Mouse (Mus musculus) adrenal gland, postnatal 0 days (tissue): ENCODE measurements around the gene Gm8127. TPM values are rescaled to one million over a fixed set of nuclear protein-coding genes. Genes with fewer than 3 reads are reported as not detected.

ENCODE experiments used
- polyA plus RNA-seq: library from polyadenylated mRNA; unstranded; fragments of >200 nt; fragmentation: Nextera tagmentation; extraction: Ambion mirVana; gene quantifications from 2 replicates; pipeline ENCODE4 v1.2.1, GENCODE M21; 2015

Gm8127 gene
- not detected in 2 replicates for polyA plus RNA-seq

GRCm38 (mm10) chr14:43293503-43293902, at the start of gene Gm8127:
Gene Gm8127, minus strand, starts transcription at chr14:43293832.

GRCm38 (mm10) chr14:43274986-43275511, 18.6 kb downstream of the Gm8127 start, which contains the start of gene Gm9732:
Gene Gm9732, plus strand, starts transcription at chr14:43275036.

GRCm38 (mm10) chr14:43258349-43258748, 35.3 kb downstream of the Gm8127 start, which contains the start of gene Gm8126:
Gene Gm8126, plus strand, starts transcription at chr14:43258649.

Other genes starting within 250 kb of the Gm8127 start
- gene Gm8094, start 217.2 kb downstream of the Gm8127 start, polyA plus RNA-seq, result not detected in 2 replicates
- not detected in 2 replicates for gene Gm8104, start 193.2 kb downstream of the Gm8127 start, polyA plus RNA-seq
- not detected in 2 replicates for gene Gm7233, start 114.0 kb downstream of the Gm8127 start, polyA plus RNA-seq
- gene Gm8122, start 58.5 kb downstream of the Gm8127 start, polyA plus RNA-seq, result not detected in 2 replicates
- not detected in 2 replicates for gene Gm8126, start 35.2 kb downstream of the Gm8127 start, polyA plus RNA-seq
- not detected in 2 replicates for gene Gm9732, start 18.8 kb downstream of the Gm8127 start, polyA plus RNA-seq
- not detected in 2 replicates for gene 1700001F09Rik, start 54.0 kb upstream of the Gm8127 start, polyA plus RNA-seq
- not detected in 2 replicates for gene Gm8138, start 122.5 kb upstream of the Gm8127 start, polyA plus RNA-seq
- not detected in 2 replicates for gene Gm5799, start 249.7 kb upstream of the Gm8127 start, polyA plus RNA-seq